Mouse (Mus musculus) brain, embryonic 14.5 days (tissue): ENCODE data around the gene Pou3f4.

ENCODE experiments used
- CTCF ChIP-seq: fragments of 200-500 bp; IDR thresholded peaks from 2 replicates; pipeline ENCODE4 v1.5.1; 2012; ENCODE audit warnings: inconsistent platforms, mild to moderate bottlenecking, moderate library complexity, borderline replicate concordance; ENCODE audit not compliant: insufficient read depth, insufficient read length; ENCODE audit errors: extremely low read depth
- POLR2A ChIP-seq: fragments of 200-500 bp; IDR thresholded peaks from 2 replicates; pipeline ENCODE4 v1.6.1; 2012; ENCODE audit warnings: mild to moderate bottlenecking, inconsistent platforms, borderline replicate concordance; ENCODE audit not compliant: poor library complexity, insufficient read depth, insufficient read length, severe bottlenecking; ENCODE audit errors: extremely low read depth

- TF ChIP-seq CTCF (no peak), POLR2A (no peak)
These were observed 790 bp downstream of the Pou3f4 start for GRCm38 (mm10) chrX:110814592-110815548.
